Mouse (Mus musculus) ES-E14 (cell line): ENCODE measurements around the gene Sel1l.

ENCODE experiments used
- HCFC1 ChIP-seq: IDR thresholded peaks from 2 replicates; pipeline ENCODE4 v1.6.1; 2012; ENCODE audit warnings: low read length, inconsistent platforms, borderline replicate concordance; ENCODE audit not compliant: insufficient read depth
- MAFK ChIP-seq: IDR thresholded peaks from 2 replicates; pipeline ENCODE4 v1.6.1; 2014; ENCODE audit warnings: mild to moderate bottlenecking, low read depth, low read length, inconsistent platforms; ENCODE audit not compliant: insufficient read depth
- ZC3H11A ChIP-seq: IDR thresholded peaks from 2 replicates; pipeline ENCODE4 v1.6.1; 2012; ENCODE audit warnings: low read depth, mild to moderate bottlenecking, inconsistent platforms, low read length, borderline replicate concordance

- no peak for TF ChIP-seq ZC3H11A
- no peak for TF ChIP-seq MAFK
- no peak for TF ChIP-seq HCFC1
Observed at GRCm38 (mm10) chr12:91818726-91819125, 30.2 kb downstream of the Sel1l start.
